Mouse (Mus musculus) erythroblast, embryonic 14.5 days (primary cell): ENCODE data around the gene H2al1c. TPM values are rescaled to one million over a fixed set of nuclear protein-coding genes. Genes with fewer than 3 reads are reported as not detected.
"Not testable (repeated sequence)": the region's sequence is repeated elsewhere in the genome, so short reads cannot be mapped to it uniquely, and the experiment has no call there.

Experiments used
- H3K27me3 ChIP-seq: 2 replicates; pipeline ENCODE4 v1.6.1; 2012; ENCODE audit warnings: inconsistent platforms; ENCODE audit not compliant: control insufficient read depth
- H3K36me3 ChIP-seq: 2 replicates; pipeline ENCODE4 v1.6.1; 2012; ENCODE audit warnings: mild to moderate bottlenecking, inconsistent platforms; ENCODE audit not compliant: control insufficient read depth
- H3K4me1 ChIP-seq: 2 replicates; pipeline ENCODE4 v1.6.1; 2012; ENCODE audit warnings: inconsistent platforms; ENCODE audit not compliant: control insufficient read depth
- H3K4me3 ChIP-seq: replicated peaks from 2 replicates; pipeline ENCODE3; 2012; ENCODE audit warnings: moderate library complexity, mild to moderate bottlenecking, inconsistent platforms
- H3K9me3 ChIP-seq: 2 replicates; pipeline ENCODE4 v1.6.1; 2012; ENCODE audit warnings: low read length, inconsistent platforms, mixed read lengths; ENCODE audit not compliant: control insufficient read depth
- GATA1 ChIP-seq: IDR thresholded peaks from 2 replicates; pipeline ENCODE4 v1.6.1; 2012; ENCODE audit warnings: low read length, inconsistent platforms, mixed read lengths
- TAL1 ChIP-seq: IDR thresholded peaks from 3 replicates; pipeline ENCODE4 v1.6.1; 2012; ENCODE audit warnings: low read length, inconsistent platforms, mixed read lengths
- polyA plus RNA-seq: library from polyadenylated mRNA; stranded (reverse); fragments of >175 nt; gene quantifications from 2 replicates; pipeline ENCODE4 v1.2.3, GENCODE M21; 2012

The H2al1c gene
- not detected in 2 replicates for polyA plus RNA-seq

DNA sequence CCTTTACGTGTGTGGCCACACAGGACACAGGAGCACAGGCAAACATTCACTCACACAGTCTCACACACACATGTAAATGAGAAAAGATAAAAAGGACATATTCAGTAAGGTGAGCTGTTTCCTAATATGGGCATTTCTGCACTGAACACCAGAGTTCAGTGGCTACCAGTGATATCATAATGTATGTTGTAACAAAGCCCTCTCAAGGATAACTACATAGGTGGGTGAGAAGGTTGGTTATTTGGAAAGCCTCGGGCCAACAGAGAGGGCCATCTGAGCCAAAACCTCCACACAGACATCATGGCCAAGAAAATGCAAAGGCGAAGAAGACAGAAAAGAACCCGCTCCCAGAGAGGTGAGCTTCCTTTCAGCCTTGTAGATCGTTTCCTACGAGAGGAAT lies at the start of gene H2al1c:
H2al1c (plus strand) TSS at position 301 of the 400 bp plus-strand sequence.
- not testable (repeated sequence) for H3K36me3 ChIP-seq, H3K4me1 ChIP-seq, H3K27me3 ChIP-seq, H3K4me3 ChIP-seq, H3K9me3 ChIP-seq

DNA sequence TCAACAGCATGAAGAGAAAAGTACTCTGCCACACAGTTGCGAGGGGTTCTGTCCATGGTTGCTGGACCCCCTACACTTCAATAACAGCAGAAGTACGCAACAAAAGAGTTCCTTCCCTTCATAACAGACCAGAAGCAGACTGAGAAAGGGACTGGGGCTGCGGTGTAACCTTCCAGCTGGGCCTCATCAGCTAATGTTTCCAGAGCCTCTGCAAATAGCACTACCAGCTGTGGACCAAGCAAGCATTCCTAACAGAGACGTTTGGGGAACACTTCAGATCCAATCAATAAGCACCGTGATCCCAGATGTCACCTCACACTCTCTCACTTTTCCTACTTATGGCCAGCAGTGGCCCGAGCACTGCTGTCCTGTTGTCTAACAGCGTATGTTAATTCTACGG lies 40.5 kb upstream of the H2al1c start:
- H3K4me3 ChIP-seq, result no peak overlapping the region
- no peaks in the 10 kb centered on the region for H3K27me3 ChIP-seq
- TF ChIP-seq GATA1, result no peak
- no peak for TF ChIP-seq TAL1
- no peaks in the 10 kb centered on the region for H3K9me3 ChIP-seq
- H3K36me3 ChIP-seq, result no peaks in the 10 kb centered on the region
- no peaks in the 10 kb centered on the region for H3K4me1 ChIP-seq

DNA sequence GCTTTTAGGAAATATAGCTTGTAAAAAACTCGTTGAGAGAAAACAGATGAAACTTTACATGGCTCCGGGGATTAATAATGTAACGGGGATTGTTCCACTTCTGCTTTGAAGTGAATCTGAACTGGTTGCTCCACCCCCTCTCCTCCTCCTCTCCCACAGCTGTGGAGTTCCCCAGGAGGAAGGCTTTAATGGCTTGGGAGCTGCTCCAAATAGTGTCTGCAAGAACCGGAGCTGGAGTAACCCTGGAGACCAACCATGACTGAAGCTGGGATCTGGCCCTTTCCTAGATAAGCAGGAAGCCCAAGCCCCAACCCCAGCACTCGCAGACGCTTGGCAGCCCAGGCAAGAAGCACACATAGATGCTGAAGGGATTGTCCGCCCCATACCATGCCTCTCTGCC lies 37.7 kb upstream of the H2al1c start:
- Histone ChIP-seq H3K4me3 (no peak overlapping the region), H3K9me3 (no peaks in the 10 kb centered on the region), H3K4me1 (no peaks in the 10 kb centered on the region), H3K27me3 (no peaks in the 10 kb centered on the region), H3K36me3 (no peaks in the 10 kb centered on the region)
- TF ChIP-seq GATA1, result no peak

- Histone ChIP-seq H3K4me1 (no peaks in the 10 kb centered on the region), H3K27me3 (no peaks in the 10 kb centered on the region), H3K36me3 (no peaks in the 10 kb centered on the region), H3K4me3 (no peak overlapping the region), H3K9me3 (no peaks in the 10 kb centered on the region)
- TF ChIP-seq TAL1 (no peak), GATA1 (no peak)
Observed at GRCm38 (mm10) chrX:11269074-11269473, 36.4 kb upstream of the H2al1c start.

- H3K36me3 ChIP-seq, result no peaks in the 10 kb centered on the region
Observed at GRCm38 (mm10) chrX:11273190-11273589, 32.3 kb upstream of the H2al1c start.

GRCm38 (mm10) chrX:11277083-11277482 lies 28.4 kb upstream of the H2al1c start:
- Histone ChIP-seq H3K27me3 (no peaks in the 10 kb centered on the region), H3K4me3 (no peak overlapping the region), H3K36me3 (no peaks in the 10 kb centered on the region), H3K4me1 (no peaks in the 10 kb centered on the region), H3K9me3 (no peaks in the 10 kb centered on the region)
- no peak for TF ChIP-seq TAL1
- TF ChIP-seq GATA1, result no peak

More at GRCm38 (mm10) chrX:11273190-11273589, 32.3 kb upstream of the H2al1c start:
- no peaks in the 10 kb centered on the region for H3K4me1 ChIP-seq
- H3K27me3 ChIP-seq, result no peaks in the 10 kb centered on the region
- H3K4me3 ChIP-seq, result no peak overlapping the region
- H3K9me3 ChIP-seq, result no peaks in the 10 kb centered on the region
- TF ChIP-seq TAL1 (no peak), GATA1 (no peak)

GRCm38 (mm10) chrX:11280741-11281140 lies 24.7 kb upstream of the H2al1c start:
- Histone ChIP-seq H3K4me3 (no peak overlapping the region), H3K27me3 (no peaks in the 10 kb centered on the region), H3K36me3 (no peaks in the 10 kb centered on the region), H3K4me1 (no peaks in the 10 kb centered on the region), H3K9me3 (no peaks in the 10 kb centered on the region)
- TF ChIP-seq GATA1, result no peak
- TF ChIP-seq TAL1, result no peak

DNA sequence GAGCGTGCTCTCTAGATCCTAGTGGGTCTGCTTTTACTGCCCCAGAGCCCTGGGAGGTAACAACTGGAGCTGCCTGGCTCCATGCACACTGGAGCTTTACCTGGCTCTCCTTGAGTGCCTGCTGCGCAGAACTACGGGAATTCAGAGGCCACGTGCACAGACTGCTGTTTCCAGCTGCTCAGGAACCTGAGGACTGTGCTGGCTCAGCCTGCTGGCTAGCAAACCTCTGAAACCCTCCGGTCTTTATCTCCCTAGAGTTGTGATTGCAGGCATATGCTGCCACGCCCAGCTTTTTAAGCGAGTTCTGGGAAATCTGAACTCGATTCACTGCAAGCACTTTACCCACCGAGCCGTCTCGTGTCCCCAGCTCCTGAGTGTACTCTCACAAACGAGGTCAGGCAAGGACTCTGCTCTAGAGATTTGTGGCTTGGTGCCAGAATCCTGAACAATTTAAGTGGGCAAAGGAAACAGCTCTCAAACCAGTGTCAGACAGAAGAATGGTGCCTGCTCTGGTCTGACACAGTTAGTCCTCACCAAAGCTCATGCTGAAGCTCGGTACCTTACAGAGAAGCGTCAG lies 17.1 kb upstream of the H2al1c start:
- no peaks in the 10 kb centered on the region for H3K9me3 ChIP-seq
- no peak for TF ChIP-seq GATA1
- TF ChIP-seq TAL1, result no peak
- no peak overlapping the region for H3K4me3 ChIP-seq

DNA sequence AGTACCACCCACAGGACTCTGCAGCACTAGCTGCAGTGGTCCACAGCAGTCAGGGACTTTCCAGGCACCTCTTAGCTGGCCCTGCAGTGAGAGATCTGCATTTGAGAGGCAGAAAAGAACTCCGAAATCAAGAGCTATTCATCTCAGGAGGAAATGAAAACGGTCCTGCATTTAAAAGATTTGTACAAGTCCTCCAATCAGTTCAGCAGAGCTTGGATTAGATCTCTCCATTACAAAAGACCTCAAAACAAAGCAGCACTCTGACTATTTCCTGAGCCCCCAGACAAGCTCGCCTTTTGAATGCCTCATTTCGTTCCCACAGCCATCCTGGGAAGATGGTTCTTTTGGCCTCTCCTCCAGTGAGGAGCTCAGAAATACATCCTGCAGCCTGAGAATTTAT lies 16.2 kb upstream of the H2al1c start:
- Histone ChIP-seq H3K9me3 (no peaks in the 10 kb centered on the region), H3K4me3 (no peak overlapping the region), H3K4me1 (no peaks in the 10 kb centered on the region), H3K27me3 (no peaks in the 10 kb centered on the region), H3K36me3 (no peaks in the 10 kb centered on the region)
- no peak for TF ChIP-seq TAL1
- TF ChIP-seq GATA1, result no peak

More for the DNA sequence above, 17.1 kb upstream of the H2al1c start:
- H3K27me3 ChIP-seq, result no peaks in the 10 kb centered on the region
- no peaks in the 10 kb centered on the region for H3K4me1 ChIP-seq
- no peaks in the 10 kb centered on the region for H3K36me3 ChIP-seq

DNA sequence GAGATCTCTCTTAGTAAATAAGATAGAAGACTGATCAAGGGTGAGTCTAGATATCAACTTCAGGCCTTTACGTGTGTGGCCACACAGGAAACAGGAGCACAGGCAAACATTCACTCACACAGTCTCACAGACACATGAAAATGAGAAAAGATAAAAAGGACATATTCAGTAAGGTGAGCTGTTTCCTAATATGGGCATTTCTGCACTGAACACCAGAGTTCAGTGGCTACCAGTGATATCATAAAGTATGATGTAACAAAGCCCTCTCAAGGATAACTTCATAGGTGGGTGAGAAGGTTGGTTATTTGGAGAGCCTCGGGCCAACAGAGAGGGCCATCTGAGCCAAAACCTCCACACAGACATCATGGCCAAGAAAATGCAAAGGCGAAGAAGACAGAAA lies 6.5 kb upstream of the H2al1c start, which contains the start of gene H2al1a:
H2al1a (plus strand) TSS at position 301 of the 400 bp plus-strand sequence.
- not testable (repeated sequence) for H3K4me3 ChIP-seq, H3K9me3 ChIP-seq, H3K27me3 ChIP-seq, H3K36me3 ChIP-seq, H3K4me1 ChIP-seq

DNA sequence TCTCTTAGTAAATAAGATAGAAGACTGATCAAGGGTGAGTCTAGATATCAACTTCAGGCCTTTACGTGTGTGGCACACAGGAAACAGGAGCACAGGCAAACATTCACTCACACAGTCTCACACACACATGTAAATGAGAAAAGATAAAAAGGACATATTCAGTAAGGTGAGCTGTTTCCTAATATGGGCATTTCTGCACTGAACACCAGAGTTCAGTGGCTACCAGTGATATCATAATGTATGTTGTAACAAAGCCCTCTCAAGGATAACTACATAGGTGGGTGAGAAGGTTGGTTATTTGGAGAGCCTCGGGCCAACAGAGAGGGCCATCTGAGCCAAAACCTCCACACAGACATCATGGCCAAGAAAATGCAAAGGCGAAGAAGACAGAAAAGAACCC lies 3.3 kb upstream of the H2al1c start, which contains the start of gene H2al1b:
H2al1b (plus strand) TSS at position 301 of the 400 bp plus-strand sequence.
- H3K36me3 ChIP-seq, H3K27me3 ChIP-seq, H3K4me3 ChIP-seq, H3K9me3 ChIP-seq, H3K4me1 ChIP-seq: not testable (repeated sequence)

GRCm38 (mm10) chrX:11308524-11308923 lies 3.1 kb downstream of the H2al1c start, which contains the start of gene H2al1d:
Gene H2al1d (plus strand): TSS chrX:11308824.
- not testable (repeated sequence) for H3K36me3 ChIP-seq, H3K4me1 ChIP-seq, H3K27me3 ChIP-seq, H3K9me3 ChIP-seq, H3K4me3 ChIP-seq

DNA sequence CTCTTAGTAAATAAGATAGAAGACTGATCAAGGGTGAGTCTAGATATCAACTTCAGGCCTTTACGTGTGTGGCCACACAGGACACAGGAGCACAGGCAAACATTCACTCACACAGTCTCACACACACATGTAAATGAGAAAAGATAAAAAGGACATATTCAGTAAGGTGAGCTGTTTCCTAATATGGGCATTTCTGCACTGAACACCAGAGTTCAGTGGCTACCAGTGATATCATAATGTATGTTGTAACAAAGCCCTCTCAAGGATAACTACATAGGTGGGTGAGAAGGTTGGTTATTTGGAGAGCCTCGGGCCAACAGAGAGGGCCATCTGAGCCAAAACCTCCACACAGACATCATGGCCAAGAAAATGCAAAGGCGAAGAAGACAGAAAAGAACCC lies 6.2 kb downstream of the H2al1c start, which contains the start of gene H2al1e:
H2al1e (plus strand) TSS at position 301 of the 400 bp plus-strand sequence.
- H3K36me3 ChIP-seq, result not testable (repeated sequence)

DNA sequence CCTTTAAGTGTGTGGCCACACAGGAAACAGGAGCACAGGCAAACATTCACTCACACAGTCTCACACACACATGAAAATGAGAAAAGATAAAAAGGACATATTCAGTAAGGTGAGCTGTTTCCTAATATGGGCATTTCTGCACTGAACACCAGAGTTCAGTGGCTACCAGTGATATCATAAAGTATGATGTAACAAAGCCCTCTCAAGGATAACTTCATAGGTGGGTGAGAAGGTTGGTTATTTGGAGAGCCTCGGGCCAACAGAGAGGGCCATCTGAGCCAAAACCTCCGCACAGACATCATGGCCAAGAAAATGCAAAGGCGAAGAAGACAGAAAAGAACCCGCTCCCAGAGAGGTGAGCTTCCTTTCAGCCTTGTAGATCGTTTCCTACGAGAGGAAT lies 9.4 kb downstream of the H2al1c start, which contains the start of gene H2al1f:
H2al1f (plus strand) TSS at position 301 of the 400 bp plus-strand sequence.
- not testable (repeated sequence) for H3K27me3 ChIP-seq, H3K4me3 ChIP-seq, H3K4me1 ChIP-seq, H3K9me3 ChIP-seq, H3K36me3 ChIP-seq

More for the DNA sequence above, 6.2 kb downstream of the H2al1c start, which contains the start of gene H2al1e:
- H3K4me3 ChIP-seq, H3K4me1 ChIP-seq, H3K9me3 ChIP-seq, H3K27me3 ChIP-seq: not testable (repeated sequence)
